Mouse (Mus musculus) embryonic facial prominence, embryonic 13.5 days (tissue): Measurements from ENCODE around the gene Mroh3. TPM values are rescaled to one million over a fixed set of nuclear protein-coding genes. Genes with fewer than 3 reads are reported as not detected.

Experiments used
- ATAC-seq: fragments of 200-750 bp; cut with Nextera tagmentation; 2 replicates; pipeline ENCODE4 v1.8.0; 2017; ENCODE audit warnings: low read depth; ENCODE audit not compliant: insufficient number of reproducible peaks, insufficient read depth, low FRiP score, low TSS enrichment
- H3K27ac ChIP-seq: fragments of 300-500 bp; sonication (generic); 2 replicates; pipeline ENCODE4 v1.5.1; 2015; ENCODE audit warnings: moderate library complexity, mild to moderate bottlenecking, inconsistent platforms
- H3K27me3 ChIP-seq: fragments of 300-500 bp; sonication (generic); 2 replicates; pipeline ENCODE4 v1.6.1; 2015; ENCODE audit warnings: mild to moderate bottlenecking, inconsistent platforms
- H3K36me3 ChIP-seq: fragments of 300-500 bp; sonication (generic); 2 replicates; pipeline ENCODE4 v1.6.1; 2015; ENCODE audit warnings: mild to moderate bottlenecking, inconsistent platforms
- H3K4me1 ChIP-seq: fragments of 300-500 bp; sonication (generic); 2 replicates; pipeline ENCODE4 v1.6.1; 2015; ENCODE audit warnings: inconsistent platforms
- H3K4me2 ChIP-seq: fragments of 300-500 bp; sonication (generic); 2 replicates; pipeline ENCODE4 v1.6.1; 2015; ENCODE audit warnings: moderate library complexity, mild to moderate bottlenecking, inconsistent platforms
- H3K4me3 ChIP-seq: fragments of 300-500 bp; sonication (generic); 2 replicates; pipeline ENCODE4 v1.5.1; 2015; ENCODE audit warnings: mild to moderate bottlenecking, inconsistent platforms
- H3K9ac ChIP-seq: fragments of 300-500 bp; sonication (generic); 2 replicates; pipeline ENCODE4 v1.6.1; 2015; ENCODE audit warnings: mild to moderate bottlenecking, inconsistent platforms
- H3K9me3 ChIP-seq: fragments of 300-500 bp; sonication (generic); 2 replicates; pipeline ENCODE4 v1.6.1; 2016; ENCODE audit warnings: inconsistent platforms
- WGBS: fragments of 180-500 bp; shearing (Covaris S2); methylation state at CpG from one replicate; pipeline ENCODE4 v1.1.7; 2015; ENCODE audit warnings: mixed read lengths; 5-methylcytosine and 5-hydroxymethylcytosine counted together
- polyA plus RNA-seq: library from polyadenylated mRNA; unstranded; fragments of >200 nt; fragmentation: Nextera tagmentation; extraction: Ambion mirVana; gene quantifications from 2 replicates; pipeline ENCODE4 v1.2.1, GENCODE M21; 2015

The Mroh3 gene
- polyA plus RNA-seq, 1 experiment from 2014 or later, result 0.22 TPM

GRCm38 (mm10) chr1:136241801-136242200, 29.2 kb upstream of the Mroh3 start:
- H3K36me3 ChIP-seq, result no peaks in the 10 kb centered on the region
- H3K9ac ChIP-seq, result no peak overlapping the region
- ATAC-seq, result no peak
- H3K4me2 ChIP-seq, result no peak overlapping the region
- WGBS, result 84% methylated on average over 7 of the region's 7 CpGs
- no peak overlapping the region for H3K27ac ChIP-seq
- no peak overlapping the region for H3K4me3 ChIP-seq
- H3K9me3 ChIP-seq, result no peaks in the 10 kb centered on the region
- H3K4me1 ChIP-seq, result no peaks in the 10 kb centered on the region
- H3K27me3 ChIP-seq, result no peaks in the 10 kb centered on the region

DNA sequence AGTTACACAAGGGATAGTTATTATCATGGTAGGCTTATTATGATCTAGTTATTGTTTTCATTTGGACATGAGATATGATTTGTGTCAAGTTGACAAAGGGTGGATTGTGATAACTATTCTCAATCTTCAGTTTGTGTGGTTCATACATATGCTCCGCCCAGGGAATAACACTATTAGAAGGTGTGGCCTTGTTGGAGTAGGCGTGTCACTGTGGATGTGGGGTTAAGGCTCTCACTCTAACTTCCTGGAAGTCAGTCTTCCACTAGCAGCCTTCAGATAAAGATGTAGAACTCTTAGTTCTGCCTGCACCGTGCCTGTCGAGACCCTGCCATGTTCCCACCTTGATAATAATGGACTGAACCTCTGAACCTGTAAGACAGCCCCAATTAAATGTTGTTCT, 25.9 kb upstream of the Mroh3 start:
- Histone ChIP-seq H3K9me3 (no peaks in the 10 kb centered on the region), H3K9ac (no peak overlapping the region), H3K27ac (no peak overlapping the region), H3K4me3 (no peak overlapping the region), H3K4me1 (0 out of 2 replicates have a peak, but pooled peaks cover 4% of the 10 kb centered on the region), H3K4me2 (no peak overlapping the region), H3K36me3 (no peaks in the 10 kb centered on the region), H3K27me3 (no peaks in the 10 kb centered on the region)
- WGBS, result 88% methylated on average over 4 of the region's 4 CpGs
- ATAC-seq, result no peak

DNA sequence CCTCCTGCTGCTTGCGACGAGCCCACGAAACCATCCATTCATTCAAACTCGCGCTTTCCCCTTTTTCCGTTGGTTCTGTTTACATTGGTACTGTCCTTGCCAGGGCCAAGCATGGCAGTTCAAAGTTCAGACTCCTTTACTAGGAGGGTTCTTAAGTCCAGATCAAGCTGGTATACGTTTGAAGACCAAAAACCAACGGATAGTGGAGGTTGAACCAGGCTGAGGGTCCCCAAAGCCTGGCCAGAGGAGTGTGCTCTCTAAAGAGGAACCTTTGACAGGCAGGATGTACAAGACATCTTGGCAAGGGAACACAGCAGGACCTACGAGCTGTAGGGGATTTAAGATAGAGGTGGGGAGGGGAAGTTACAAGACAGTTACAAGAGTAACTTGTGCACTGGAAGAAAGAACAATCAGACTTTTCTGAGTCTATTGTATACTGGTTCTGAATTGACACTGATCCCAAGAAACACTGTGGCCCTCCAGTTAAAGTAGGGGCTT, 22.0 kb upstream of the Mroh3 start:
- ATAC-seq, result no peak
- Histone ChIP-seq H3K9ac (peak overlapping the region; percentile 77), H3K27me3 (no peaks in the 10 kb centered on the region), H3K4me1 (peaks cover 41% of the 10 kb centered on the region), H3K4me3 (peak overlapping the region; percentile 64), H3K4me2 (peak overlapping the region; percentile 75), H3K36me3 (no peaks in the 10 kb centered on the region), H3K9me3 (no peaks in the 10 kb centered on the region), H3K27ac (peak overlapping the region; percentile 78)
- 2% methylated on average over 9 of the region's 9 CpGs for WGBS

DNA sequence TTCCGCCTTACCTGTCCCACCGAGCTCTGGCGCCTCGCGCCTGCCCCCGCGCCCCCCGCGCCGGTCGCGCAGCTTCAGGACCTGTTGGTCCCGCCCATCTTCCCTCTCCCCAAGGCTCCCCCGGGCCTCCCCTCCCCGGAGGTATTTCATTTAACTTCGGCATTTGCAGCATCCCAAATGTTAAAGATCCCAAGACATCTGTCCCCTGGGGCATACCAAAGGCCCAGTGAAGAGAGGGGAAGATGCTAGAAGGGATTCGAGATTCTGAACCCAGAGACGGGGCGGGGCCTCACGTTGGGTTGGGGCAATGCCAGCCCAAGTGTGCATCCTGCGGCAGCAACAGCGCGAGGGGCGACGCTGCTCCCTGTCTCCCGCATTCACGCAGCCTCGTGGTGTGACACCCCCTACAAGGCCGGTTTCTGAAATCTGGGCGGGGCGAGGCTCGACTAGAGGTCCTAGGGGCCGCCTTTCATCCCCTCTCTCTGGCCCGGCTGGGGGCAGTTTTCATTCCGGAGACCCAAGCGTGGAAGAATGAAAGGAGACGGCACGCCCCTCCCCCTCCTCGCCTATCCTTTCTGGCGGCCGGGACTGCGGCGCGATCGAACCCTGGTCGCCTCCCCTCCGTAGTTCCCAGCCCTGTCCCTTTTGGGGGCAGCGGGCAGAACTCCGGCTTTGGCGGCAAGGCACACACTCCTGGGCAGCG, 21.4 kb upstream of the Mroh3 start, which contains the start of gene Inava:
Inava (minus strand) TSS at position 373 of the 703 bp plus-strand sequence.
- WGBS, result under 1% methylated on average over 50 of the region's 51 CpGs
- H3K4me1 ChIP-seq, result peaks cover 47% of the 10 kb centered on the region
- H3K27ac ChIP-seq, result peak within 1 kb of the TSS; percentile 78
- no peaks in the 10 kb centered on the region for H3K9me3 ChIP-seq
- peak within 1 kb of the TSS; percentile 77 for H3K9ac ChIP-seq
- ATAC-seq, result peak; percentile 76
- no peaks in the 10 kb centered on the region for H3K36me3 ChIP-seq
- no peaks in the 10 kb centered on the region for H3K27me3 ChIP-seq
- peak within 1 kb of the TSS; percentile 75 for H3K4me2 ChIP-seq
- peak within 1 kb of the TSS; percentile 64 for H3K4me3 ChIP-seq

- peak overlapping the region; percentile 77 for H3K9ac ChIP-seq
- peak overlapping the region; percentile 62 for H3K27ac ChIP-seq
- peak overlapping the region; percentile 64 for H3K4me3 ChIP-seq
- peak overlapping the region; percentile 75 for H3K4me2 ChIP-seq
- WGBS, result under 1% methylated on average over 23 of the region's 23 CpGs
- H3K36me3 ChIP-seq, result no peaks in the 10 kb centered on the region
- no peaks in the 10 kb centered on the region for H3K9me3 ChIP-seq
- no peaks in the 10 kb centered on the region for H3K27me3 ChIP-seq
- peaks cover 56% of the 10 kb centered on the region for H3K4me1 ChIP-seq
- no peak for ATAC-seq
These were observed 20.6 kb upstream of the Mroh3 start for GRCm38 (mm10) chr1:136232986-136233790.

DNA sequence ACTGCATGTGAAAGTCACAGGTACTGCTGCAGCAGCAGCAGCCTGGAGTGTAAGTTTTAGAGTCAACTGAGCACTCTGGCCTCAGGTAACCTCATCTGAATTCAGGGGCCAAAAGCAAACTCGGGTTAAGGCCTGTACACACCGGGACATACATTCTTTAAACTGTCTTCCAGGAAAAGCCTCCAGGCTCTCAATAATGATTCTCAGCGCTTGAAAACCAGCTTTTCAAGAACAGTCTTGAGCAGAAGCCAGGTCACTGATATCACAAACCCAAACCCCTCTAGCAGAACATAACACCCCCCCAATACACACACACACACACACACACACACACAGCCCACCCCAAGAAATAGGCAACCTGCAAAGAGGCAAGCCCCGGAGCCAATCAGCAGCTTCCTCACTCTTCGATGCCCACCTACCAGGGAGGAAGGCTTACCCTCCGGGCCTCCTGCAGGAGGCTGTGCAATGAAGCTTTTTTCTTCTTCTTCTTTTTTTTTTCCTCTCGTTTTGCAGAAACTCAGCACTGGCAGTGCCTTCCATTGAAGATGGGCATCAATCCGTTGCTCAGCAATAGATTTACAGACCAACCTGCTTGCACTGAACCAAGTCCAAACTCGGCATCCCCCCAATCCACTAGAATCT, 19.8 kb upstream of the Mroh3 start:
- no peaks in the 10 kb centered on the region for H3K27me3 ChIP-seq
- H3K27ac ChIP-seq, result peak overlapping the region; percentile 79; the same call in 1 of the 2 replicates
- 0 out of 2 replicates have a peak, but pooled peaks cover 1% of the 10 kb centered on the region for H3K36me3 ChIP-seq
- ATAC-seq, result no peak
- peak overlapping the region; percentile 75 for H3K4me2 ChIP-seq
- no peaks in the 10 kb centered on the region for H3K9me3 ChIP-seq
- peak overlapping the region; percentile 64 for H3K4me3 ChIP-seq
- H3K9ac ChIP-seq, result peak overlapping the region; percentile 77
- under 1% methylated on average over 9 of the region's 9 CpGs for WGBS
- peaks cover 63% of the 10 kb centered on the region for H3K4me1 ChIP-seq

DNA sequence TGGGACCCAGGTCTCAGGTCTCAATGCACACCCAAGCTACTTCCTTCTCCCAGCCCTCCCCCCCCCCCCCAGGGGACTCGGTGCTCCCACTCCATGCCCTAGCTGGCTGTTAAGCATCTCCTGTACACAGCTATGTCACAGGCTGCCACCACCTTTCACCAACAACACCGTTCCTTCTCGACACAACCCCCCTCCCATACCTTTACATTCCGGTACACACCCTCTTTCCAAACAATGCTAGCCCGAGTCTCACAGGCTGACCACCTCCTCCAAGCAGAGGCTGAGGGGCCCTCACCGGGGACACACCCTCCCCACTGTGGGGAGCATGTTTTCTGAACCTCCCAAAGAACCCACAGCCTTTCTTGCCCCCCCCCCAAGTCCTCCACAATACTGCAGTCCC, 19.0 kb upstream of the Mroh3 start:
- ATAC-seq, result no peak
- peak overlapping the region; percentile 79 for H3K27ac ChIP-seq

DNA sequence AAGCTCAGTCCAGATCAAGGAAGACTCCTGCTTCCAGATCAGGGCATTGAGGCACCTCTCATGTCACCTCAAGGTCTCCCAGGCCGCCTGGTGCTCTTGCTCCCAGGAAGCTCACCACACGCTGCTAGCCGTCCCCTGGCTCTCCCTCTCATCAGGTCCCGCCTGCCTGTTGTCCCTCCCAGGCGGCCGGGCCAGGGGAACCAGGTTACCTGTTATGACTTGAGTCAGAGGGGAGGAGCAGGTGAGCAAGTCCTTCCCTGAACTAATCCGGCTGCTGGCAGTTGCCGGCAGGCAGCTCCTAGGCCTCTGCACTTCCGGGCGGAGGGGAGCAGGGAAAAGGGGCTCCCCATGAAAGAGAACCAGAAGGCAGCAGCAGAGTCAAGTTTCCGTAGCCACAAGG, 17.6 kb upstream of the Mroh3 start:
- Histone ChIP-seq H3K27ac (peak overlapping the region; percentile 79), H3K27me3 (no peaks in the 10 kb centered on the region), H3K4me1 (peaks cover 63% of the 10 kb centered on the region), H3K36me3 (peaks cover 23% of the 10 kb centered on the region), H3K4me2 (peak overlapping the region; percentile 75), H3K9ac (peak overlapping the region; percentile 77), H3K4me3 (peak overlapping the region; percentile 64), H3K9me3 (no peaks in the 10 kb centered on the region)
- WGBS, result 16% methylated on average over 11 of the region's 11 CpGs
- no peak for ATAC-seq

More for the DNA sequence above, 19.0 kb upstream of the Mroh3 start:
- WGBS, result 1% methylated on average over 6 of the region's 6 CpGs
- Histone ChIP-seq H3K4me3 (peak overlapping the region; percentile 64), H3K4me1 (peaks cover 63% of the 10 kb centered on the region), H3K9ac (peak overlapping the region; percentile 77), H3K4me2 (peak overlapping the region; percentile 75), H3K36me3 (peaks cover 9% of the 10 kb centered on the region), H3K27me3 (no peaks in the 10 kb centered on the region), H3K9me3 (no peaks in the 10 kb centered on the region)

- Histone ChIP-seq H3K4me3 (peak overlapping the region; percentile 64), H3K27me3 (no peaks in the 10 kb centered on the region), H3K9me3 (no peaks in the 10 kb centered on the region), H3K36me3 (peaks cover 35% of the 10 kb centered on the region), H3K4me2 (peak overlapping the region; percentile 75), H3K27ac (peak overlapping the region; percentile 79), H3K9ac (peak overlapping the region; percentile 77), H3K4me1 (peaks cover 59% of the 10 kb centered on the region)
- WGBS, result 19% methylated on average over 6 of the region's 6 CpGs
- ATAC-seq, result no peak
These were observed 16.4 kb upstream of the Mroh3 start for GRCm38 (mm10) chr1:136229040-136229373.

DNA sequence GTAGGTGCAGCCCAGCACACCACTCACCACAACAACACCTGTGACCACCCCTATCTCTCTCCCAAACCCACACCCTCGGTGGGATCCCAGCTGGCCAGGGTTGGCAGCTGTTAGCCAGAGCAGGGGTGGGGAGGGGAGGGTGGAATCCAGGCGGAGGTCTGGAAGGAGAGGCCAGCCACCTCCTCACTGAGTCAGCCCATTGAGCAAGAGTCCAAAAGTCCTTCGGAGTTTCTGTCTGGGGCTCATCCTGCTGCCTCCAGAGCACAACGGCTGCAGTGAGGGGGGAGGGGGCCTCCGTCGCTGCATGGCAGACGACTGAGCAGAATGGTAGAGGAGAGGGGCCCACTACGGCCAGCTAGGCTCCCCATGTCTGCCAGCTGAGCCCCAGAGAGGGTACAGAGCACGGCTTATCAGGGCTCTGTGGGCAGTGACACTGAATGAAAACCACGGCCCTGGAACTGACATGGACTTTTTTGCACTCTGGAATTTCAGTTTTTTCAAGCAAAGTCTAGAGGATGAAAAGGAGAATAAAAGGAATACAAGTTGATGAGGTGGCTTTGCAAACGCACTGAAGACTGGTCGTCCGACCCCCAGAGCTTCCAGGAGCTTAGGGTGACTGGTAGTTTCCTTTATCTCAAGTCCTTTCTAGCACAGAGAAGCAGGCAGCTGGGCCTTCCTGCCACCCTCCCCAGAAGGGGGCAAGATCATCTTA, 15.9 kb upstream of the Mroh3 start:
- 19% methylated on average over 13 of the region's 13 CpGs for WGBS
- Histone ChIP-seq H3K36me3 (peaks cover 40% of the 10 kb centered on the region), H3K4me2 (peak overlapping the region; percentile 75)

DNA sequence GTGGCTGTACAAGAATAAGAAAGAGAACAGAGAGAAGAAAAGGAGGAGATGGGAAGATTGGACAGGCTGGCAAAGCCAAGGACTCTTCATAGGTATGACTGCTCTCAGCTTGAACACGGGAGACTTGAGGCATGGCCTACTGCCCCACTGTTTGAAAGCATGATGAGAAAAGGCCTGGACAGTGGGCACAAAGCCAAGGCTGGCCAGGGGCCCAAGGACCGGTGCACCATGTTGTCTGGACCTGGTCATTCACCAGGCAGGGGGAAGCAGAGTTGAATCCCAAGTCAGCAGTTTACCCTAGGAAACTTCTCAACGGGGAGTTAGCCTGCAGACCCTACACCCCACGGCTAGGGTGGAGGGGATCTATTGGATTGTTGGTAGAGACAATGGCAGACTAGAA, 15.2 kb upstream of the Mroh3 start:
- Histone ChIP-seq H3K9me3 (no peaks in the 10 kb centered on the region), H3K36me3 (peaks cover 42% of the 10 kb centered on the region), H3K4me3 (no peak overlapping the region), H3K27me3 (no peaks in the 10 kb centered on the region), H3K4me2 (no peak overlapping the region; the same call in 1 of the 2 replicates), H3K27ac (no peak overlapping the region), H3K9ac (no peak overlapping the region), H3K4me1 (peaks cover 54% of the 10 kb centered on the region)
- 83% methylated on average over 4 of the region's 4 CpGs for WGBS
- no peak for ATAC-seq

More for the DNA sequence above, 15.9 kb upstream of the Mroh3 start:
- Histone ChIP-seq H3K4me3 (peak overlapping the region; percentile 64), H3K4me1 (peaks cover 59% of the 10 kb centered on the region), H3K9ac (peak overlapping the region; percentile 77), H3K9me3 (no peaks in the 10 kb centered on the region), H3K27me3 (no peaks in the 10 kb centered on the region), H3K27ac (peak overlapping the region; percentile 79)
- no peak for ATAC-seq
